ENCODE assay signal across 12 mouse cellular contexts in the genomic region with DNA sequence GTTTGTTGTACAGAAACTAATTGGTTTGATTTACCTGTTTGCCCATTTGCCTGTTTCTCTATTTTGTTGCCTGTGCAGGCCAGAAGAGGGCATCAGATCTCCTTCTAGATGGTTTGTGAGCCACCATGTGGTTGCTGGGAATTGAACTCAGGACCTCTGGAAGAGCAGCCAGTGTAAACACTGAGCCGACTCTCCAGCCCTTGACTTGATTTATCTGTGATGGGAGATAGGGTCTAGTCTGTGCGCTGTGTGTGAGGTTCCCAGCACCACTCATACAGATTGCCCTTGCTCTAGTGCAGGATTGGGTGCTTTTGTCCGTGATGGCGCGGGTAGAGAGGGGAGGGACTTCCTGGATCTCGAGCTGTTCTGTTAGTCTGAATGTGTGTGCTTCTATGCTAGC.
"Had no signal": no experiment of that assay in that cellular context is flagged by ENCODE, and none has a peak within 500 bp of the region (broad histone marks: within the 10 kb centered on the region; RNA-seq: fewer than 3 reads in every experiment).

No protein-coding gene starts in this region.

- H3K27ac ChIP-seq: kidney, embryonic 15.5 days; limb, embryonic 13.5 days; midbrain, embryonic 13.5 days; neural tube, embryonic 12.5 days; stomach, embryonic 15.5 days had no signal

- H3K4me3 ChIP-seq: kidney, embryonic 15.5 days; limb, embryonic 13.5 days; midbrain, embryonic 13.5 days; neural tube, embryonic 12.5 days; stomach, embryonic 15.5 days had no signal

- H3K9me3 ChIP-seq: kidney, embryonic 15.5 days; limb, embryonic 13.5 days; midbrain, embryonic 13.5 days; neural tube, embryonic 12.5 days; stomach, embryonic 15.5 days had no signal

- H3K27me3 ChIP-seq: kidney, embryonic 15.5 days; limb, embryonic 13.5 days; midbrain, embryonic 13.5 days; neural tube, embryonic 12.5 days; stomach, embryonic 15.5 days had no signal

- DNase-seq: kidney, postnatal 14 days; left cerebral cortex, postnatal 4 days; lung, adult 18-20 months; retina, postnatal 1 day; right cerebral cortex, postnatal 4 days; thymus, postnatal 36 days had no signal

- H3K9ac ChIP-seq: kidney, embryonic 15.5 days; limb, embryonic 13.5 days; midbrain, embryonic 13.5 days; neural tube, embryonic 12.5 days; stomach, embryonic 15.5 days had no signal

- ATAC-seq: midbrain, embryonic 13.5 days had no signal

- H3K36me3 ChIP-seq: kidney, embryonic 15.5 days; limb, embryonic 13.5 days; midbrain, embryonic 13.5 days; neural tube, embryonic 12.5 days; stomach, embryonic 15.5 days had no signal

- H3K4me2 ChIP-seq: kidney, embryonic 15.5 days; limb, embryonic 13.5 days; liver, embryonic 11.5 days; midbrain, embryonic 13.5 days; neural tube, embryonic 12.5 days; stomach, embryonic 15.5 days had no signal
